Mouse (Mus musculus) activated CD4-positive, CD25-positive, alpha-beta regulatory T cell, adult 4 months (primary cell): ENCODE measurements around the gene Pxdc1. TPM values are rescaled to one million over a fixed set of nuclear protein-coding genes. Genes with fewer than 3 reads are reported as not detected.

ENCODE experiments used
- ATAC-seq: one replicate; pipeline ENCODE4 v1.8.0; 2017
- polyA plus RNA-seq, 2 experiments: library from polyadenylated mRNA; unstranded; fragments of 100-300 nt; shearing (Covaris generic); gene quantifications; one replicate each; pipeline ENCODE4 v1.2.1; 2017

Gene Pxdc1
- under 1 TPM; 0.58 to 0.93 TPM for polyA plus RNA-seq

GRCm38 (mm10) chr13:34653391-34653790, at the start of gene Pxdc1:
Gene Pxdc1, minus strand, starts transcription at chr13:34653486.
- ATAC-seq = no peak

- no peak for ATAC-seq
These were observed 47.3 kb upstream of the Pxdc1 start for GRCm38 (mm10) chr13:34700630-34701029.

DNA sequence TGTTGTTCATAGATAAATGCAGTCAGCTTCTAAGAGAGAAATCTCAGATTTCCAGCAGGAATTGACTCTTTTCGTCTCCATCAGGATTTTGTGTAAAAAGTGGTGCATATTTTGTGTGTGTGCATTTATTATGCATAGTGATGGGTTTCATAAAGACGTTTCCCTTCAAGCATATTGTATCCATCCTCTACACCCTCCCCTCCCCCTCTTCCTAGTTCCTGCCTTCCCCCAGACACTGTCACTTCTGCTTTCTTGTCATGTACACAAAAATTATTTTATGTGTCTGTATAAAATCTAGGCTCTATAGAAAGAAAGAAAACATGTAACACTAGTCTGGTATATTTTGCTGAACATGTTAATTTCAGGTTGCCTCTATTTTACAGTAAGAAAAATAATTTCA, 46.8 kb upstream of the Pxdc1 start:
- no peak for ATAC-seq

DNA sequence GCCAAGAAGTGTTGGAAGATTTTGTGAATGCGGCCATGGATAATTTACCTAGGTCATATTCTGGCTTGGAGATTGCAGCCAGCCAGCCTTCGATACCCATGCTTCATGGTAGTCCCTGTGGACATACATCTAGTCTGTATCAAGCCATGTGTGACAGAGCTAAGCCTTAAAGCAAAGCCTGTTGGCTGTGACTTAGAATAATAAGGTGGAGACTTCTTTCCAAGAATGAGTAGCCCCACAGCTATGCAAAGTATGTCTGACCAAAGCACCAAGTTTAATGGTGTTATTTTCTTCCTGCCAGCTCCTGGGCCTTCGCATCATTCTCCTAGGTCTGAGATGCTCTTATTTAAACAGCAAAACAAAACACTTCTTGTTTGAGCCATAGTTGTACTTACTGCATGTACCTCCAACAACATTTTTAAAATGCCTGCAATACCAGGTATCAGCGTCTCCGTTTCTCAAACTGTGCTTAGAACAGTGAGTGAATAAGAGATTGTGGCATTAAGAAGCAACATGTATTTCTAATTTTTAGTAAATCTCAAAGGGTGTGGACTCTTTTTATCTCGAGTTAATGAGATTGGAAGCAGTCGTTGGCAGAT, 43.5 kb upstream of the Pxdc1 start:
- ATAC-seq = no peak

- no peak for ATAC-seq
These were observed 39.8 kb upstream of the Pxdc1 start for GRCm38 (mm10) chr13:34693111-34693510.

DNA sequence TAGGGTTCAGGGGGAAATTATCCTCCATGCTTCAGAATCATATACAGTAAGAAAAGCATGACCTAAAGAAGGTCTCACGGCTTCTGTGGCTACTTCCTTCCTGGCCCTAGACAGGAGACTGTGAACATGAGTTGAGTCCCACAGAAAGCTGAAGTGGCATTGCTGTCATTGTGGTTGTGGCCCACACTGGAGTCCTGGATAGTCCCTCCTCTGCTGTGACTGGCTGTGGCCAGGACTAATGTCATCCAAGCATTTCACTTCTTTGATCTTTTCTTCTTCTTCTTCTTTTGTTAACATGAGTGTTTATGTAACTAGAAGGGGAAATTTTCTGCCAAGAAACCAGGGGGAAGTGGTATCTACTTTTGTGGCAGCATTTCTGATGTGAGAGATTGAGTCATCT, 37.8 kb upstream of the Pxdc1 start:
- no peak for ATAC-seq

DNA sequence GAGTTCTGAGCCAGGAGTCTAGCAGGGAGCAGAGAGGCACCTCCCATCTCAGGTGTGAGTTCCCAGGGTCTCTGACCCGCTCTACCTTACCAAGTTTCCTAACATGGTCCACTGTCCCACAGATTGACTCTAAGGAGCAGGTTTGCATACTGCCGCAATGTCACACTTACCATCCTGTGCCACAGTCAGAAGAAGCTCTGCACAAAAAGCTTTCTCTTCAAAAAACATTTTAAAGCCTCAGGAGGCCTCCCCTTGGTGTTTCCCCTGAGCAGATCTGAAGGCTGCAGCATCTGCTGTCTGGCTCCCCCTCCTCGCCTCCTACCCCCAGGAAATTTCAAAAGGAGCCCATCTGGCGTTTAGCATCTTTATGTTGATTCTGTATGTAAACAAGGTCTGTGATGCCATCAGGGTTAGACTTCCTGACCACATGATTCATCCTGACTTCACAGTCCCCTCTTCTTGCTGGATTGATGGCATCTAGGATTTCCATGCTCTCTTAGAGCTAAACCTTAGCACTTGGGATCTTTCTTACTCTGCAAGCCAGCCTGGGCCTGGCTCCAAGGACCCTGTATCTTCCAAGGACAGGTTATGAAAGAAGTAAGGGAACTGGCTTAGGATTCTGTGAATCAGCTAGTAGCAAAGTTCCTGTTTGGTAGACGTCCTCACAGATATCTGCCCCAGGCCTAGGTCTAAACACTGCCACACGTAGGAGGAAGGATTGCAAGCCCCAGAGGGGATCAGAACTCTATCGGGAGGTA, 31.9 kb upstream of the Pxdc1 start:
- ATAC-seq = no peak

GRCm38 (mm10) chr13:34683762-34684488, 30.6 kb upstream of the Pxdc1 start:
- no peak for ATAC-seq

- no peak for ATAC-seq
These were observed 30.0 kb upstream of the Pxdc1 start for GRCm38 (mm10) chr13:34683270-34683669.

DNA sequence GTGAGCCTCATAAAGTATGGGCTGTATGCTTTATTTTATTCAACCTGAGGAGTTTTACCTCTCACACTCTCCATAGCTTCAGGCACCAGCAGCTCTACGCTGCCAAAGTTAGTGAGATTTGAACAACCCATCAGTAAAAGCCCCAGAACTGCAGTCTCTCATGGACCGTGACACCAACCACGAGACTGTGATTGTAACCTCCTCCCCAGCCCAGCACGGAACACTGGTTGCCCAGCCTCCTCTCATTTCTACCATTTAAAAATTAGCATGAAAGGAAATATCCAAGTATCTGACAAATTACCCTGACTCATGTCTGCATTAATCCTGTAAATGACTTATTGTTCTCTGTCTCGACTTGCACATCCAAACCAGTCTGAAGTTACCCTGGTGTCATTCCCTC, 23.2 kb upstream of the Pxdc1 start:
- ATAC-seq = no peak

- ATAC-seq = no peak
These were observed 22.6 kb upstream of the Pxdc1 start for GRCm38 (mm10) chr13:34675847-34676383.

GRCm38 (mm10) chr13:34673354-34673753, 20.1 kb upstream of the Pxdc1 start:
- ATAC-seq = no peak

DNA sequence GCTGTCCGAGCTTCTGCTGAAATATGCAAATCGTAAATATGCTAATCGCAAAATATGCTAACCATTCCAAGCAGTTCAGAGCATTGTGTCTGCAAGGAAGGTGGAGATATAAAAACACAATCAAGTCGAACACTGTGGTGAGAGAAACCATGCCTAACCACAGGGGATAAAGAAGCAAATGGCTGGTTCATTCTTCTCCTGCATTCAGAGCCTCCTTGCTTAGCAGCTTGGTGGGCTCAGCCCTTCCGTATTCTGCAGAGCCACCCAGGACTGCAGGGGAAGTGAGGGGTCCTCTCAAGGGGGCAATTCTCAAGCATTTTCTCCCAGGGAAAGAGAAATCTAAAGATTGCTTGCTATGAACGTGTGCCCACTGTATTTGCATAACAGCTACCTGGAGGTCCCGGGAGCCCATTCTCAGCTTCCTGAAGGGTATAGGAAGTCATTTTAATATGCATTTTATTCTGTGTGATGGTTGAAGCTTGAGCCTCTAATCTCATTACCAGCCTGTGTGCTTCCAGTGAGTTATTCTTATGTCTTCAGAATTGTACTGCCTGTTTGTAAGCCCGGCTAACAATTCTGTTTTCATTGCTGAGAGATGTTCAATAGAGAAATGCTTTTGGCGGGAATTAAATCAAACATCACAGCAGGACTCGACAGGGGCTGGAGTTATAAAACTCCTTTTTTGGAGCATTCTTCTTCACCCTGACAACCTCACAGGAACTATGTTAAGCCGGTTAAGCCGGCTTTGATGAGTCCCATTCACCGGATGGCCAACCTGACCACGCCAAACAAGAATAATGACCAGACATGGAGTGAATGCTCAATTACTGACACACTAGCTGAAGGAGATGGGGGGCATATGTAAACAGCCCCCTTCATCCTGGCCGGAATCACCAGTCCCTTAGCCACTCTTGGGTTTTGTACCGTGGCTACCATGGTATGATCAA, 16.9 kb upstream of the Pxdc1 start:
- ATAC-seq = no peak

GRCm38 (mm10) chr13:34667197-34667596, 13.9 kb upstream of the Pxdc1 start:
- ATAC-seq = no peak

- no peak for ATAC-seq
These were observed 11.8 kb upstream of the Pxdc1 start for GRCm38 (mm10) chr13:34665074-34665473.

DNA sequence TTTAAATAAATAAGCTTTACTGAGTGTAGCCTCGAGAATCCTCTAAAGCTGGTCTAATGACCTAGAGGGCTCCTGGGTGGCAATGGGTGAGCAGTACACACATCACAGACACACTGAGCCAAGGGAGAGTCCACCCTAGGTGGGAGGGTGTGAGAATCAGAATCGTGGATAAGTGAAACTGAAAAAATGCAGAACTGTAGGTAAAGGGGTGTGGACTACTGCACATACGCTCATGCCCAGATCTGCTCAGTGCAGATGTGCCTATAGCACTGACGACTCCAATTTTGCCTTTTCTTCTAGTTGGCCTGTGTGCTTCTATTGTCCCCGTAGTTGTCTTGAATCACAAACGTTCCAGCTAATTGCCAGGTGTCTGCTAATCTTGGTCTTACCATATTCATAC, 10.5 kb upstream of the Pxdc1 start:
- ATAC-seq = no peak

DNA sequence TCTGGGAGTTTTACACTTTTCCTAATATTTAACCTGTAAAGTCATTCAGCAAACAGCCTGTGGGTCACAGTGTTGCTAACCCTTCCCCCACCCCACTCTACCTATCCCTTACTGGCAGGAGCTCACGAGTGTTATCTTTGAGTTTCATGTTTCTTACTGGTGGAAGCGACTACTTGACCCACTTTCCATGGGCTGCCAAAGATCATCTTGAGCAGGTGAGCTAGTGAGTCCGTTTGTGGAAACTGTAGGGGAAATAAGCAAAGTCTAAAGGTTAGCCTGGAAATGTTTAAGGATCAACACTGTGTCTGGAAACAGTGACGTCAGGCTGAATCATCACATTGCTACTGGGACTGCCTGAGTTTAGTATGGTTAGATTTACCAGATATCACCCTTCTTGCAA, 6.2 kb upstream of the Pxdc1 start:
- no peak for ATAC-seq

DNA sequence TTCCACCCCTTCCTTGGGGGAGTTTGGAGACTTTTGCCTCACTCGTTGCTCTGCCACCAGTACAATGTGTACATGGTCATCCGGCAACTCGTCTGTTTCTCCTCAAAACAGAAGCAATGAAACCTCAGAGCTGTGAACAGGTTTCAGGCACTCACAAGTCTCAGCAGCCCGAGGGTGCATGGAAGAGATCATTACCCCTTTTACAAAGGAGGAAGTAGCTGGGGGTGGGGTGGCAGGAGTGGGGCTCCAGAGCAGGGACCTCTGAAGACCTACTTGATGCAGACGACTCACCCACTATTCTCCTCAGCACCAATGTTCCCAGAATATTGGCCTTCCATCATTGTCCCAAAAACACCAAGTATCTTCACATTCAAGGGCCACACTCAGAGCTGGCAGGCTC, 3.1 kb upstream of the Pxdc1 start:
- ATAC-seq = no peak

- ATAC-seq = no peak
These were observed 689 bp downstream of the Pxdc1 start for GRCm38 (mm10) chr13:34652353-34653241.

GRCm38 (mm10) chr13:34652016-34652352, 1.3 kb downstream of the Pxdc1 start:
- no peak for ATAC-seq

DNA sequence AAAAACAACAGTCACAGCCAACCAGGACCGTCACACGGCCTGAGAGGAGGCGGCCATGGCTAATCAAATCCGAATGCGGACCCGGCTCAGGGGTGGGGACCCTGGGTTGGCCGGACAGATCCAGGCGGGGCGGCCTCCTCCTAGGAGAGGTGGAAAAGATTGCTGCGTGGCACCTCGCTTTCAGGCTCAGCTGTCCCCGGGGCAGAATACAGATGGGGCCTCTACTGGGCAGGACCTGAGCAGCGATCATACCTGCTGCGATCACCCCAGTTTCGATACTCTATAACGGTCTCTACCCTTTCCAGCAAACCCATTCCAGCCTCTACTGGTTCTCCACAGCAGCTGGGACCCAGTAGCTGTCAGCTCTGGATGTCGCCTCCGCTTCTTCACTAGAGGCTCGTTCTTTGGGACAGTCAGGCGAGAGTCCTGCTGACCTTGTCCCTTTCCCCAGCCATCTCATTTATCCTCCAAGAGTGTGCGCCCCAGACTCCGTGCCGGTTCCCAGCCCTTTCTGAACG, 1.8 kb downstream of the Pxdc1 start:
- no peak for ATAC-seq
